Mouse (Mus musculus): ENCODE measurements around the gene Bcor. TPM values are rescaled to one million over a fixed set of nuclear protein-coding genes. Genes with fewer than 3 reads are reported as not detected.

The Bcor gene
- total RNA-seq, 2 experiments from 2014 or later = 20.8 to 20.9 TPM

DNA sequence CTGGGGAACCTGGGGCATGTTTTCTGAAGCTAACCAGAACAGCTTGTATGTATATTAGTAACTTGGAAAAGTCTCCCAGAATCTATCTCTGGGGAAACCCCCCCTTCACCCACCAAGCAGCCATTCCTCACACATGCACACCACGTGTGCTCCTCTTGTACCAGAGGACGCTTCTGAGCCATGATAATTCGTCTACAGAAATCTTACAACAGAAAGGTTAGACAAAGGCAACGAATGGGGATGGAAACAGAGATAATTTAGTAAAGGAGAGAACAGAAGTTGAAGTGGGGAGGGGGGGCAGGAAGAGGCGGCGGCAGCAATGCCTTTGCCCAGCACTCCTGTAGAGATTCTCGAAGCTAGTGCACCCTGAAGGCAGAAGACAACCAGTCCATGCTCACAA is 172.6 kb downstream of the Bcor start:
- no peak for DNase-seq (ENCODE audit: low spot score in 2 of 2)
